In genomic region chr4:89361316-89361715, GRCm38 (mm10) we compare ENCODE assay signal across 37 mouse cellular contexts. TPM values are rescaled to one million over a fixed set of nuclear protein-coding genes. Genes with fewer than 3 reads are reported as not detected.
"Had no signal": no experiment of that assay in that cellular context is flagged by ENCODE, and none has a peak within 500 bp of the region (broad histone marks: within the 10 kb centered on the region; RNA-seq: fewer than 3 reads in every experiment).

No protein-coding gene starts in this region.

- H3K36me3 ChIP-seq: limb, embryonic 10.5 days; limb, embryonic 12.5 days; limb, embryonic 13.5 days; limb, embryonic 15.5 days; liver, embryonic 12.5 days; liver, embryonic 13.5 days; liver, embryonic 15.5 days; lung, embryonic 15.5 days; midbrain, embryonic 10.5 days; midbrain, embryonic 12.5 days; midbrain, embryonic 13.5 days; midbrain, embryonic 15.5 days; neural tube, embryonic 12.5 days; neural tube, embryonic 13.5 days had no signal

- H3K4me3 ChIP-seq: limb, embryonic 10.5 days; limb, embryonic 12.5 days; limb, embryonic 13.5 days; limb, embryonic 15.5 days; liver, embryonic 12.5 days; liver, embryonic 13.5 days; liver, embryonic 15.5 days; lung, embryonic 15.5 days; megakaryocyte, embryonic 14.5 days; midbrain, embryonic 10.5 days; midbrain, embryonic 12.5 days; midbrain, embryonic 13.5 days; midbrain, embryonic 15.5 days; myocyte; neural tube, embryonic 12.5 days; neural tube, embryonic 13.5 days had no signal

- ATAC-seq: liver, embryonic 12.5 days; liver, postnatal 0 days; lung, postnatal 0 days; midbrain, embryonic 13.5 days; midbrain, embryonic 15.5 days; midbrain, embryonic 16.5 days had no signal

- H3K9me3 ChIP-seq: limb, embryonic 10.5 days; limb, embryonic 12.5 days; limb, embryonic 13.5 days; limb, embryonic 15.5 days; liver, embryonic 12.5 days; liver, embryonic 13.5 days; liver, embryonic 15.5 days; lung, embryonic 15.5 days; megakaryocyte, embryonic 14.5 days; midbrain, embryonic 10.5 days; midbrain, embryonic 12.5 days; midbrain, embryonic 13.5 days; midbrain, embryonic 15.5 days; neural tube, embryonic 12.5 days; neural tube, embryonic 13.5 days had no signal

- H3K4me2 ChIP-seq: limb, embryonic 12.5 days; limb, embryonic 13.5 days; limb, embryonic 15.5 days; liver, embryonic 11.5 days; liver, embryonic 12.5 days; liver, embryonic 13.5 days; liver, embryonic 15.5 days; lung, embryonic 14.5 days; lung, embryonic 15.5 days; midbrain, embryonic 11.5 days; midbrain, embryonic 12.5 days; midbrain, embryonic 13.5 days; midbrain, embryonic 15.5 days; neural tube, embryonic 12.5 days; neural tube, embryonic 13.5 days had no signal

- DNase-seq: left cerebral cortex, postnatal 4 days; liver; liver, embryonic 13.5 days; liver, postnatal 0 days; lung, adult 18-20 months; lung, adult 2 months; lung, embryonic 14.5 days; lung, postnatal 10 days; lung, postnatal 14 days; lung, postnatal 36 days; lung, postnatal 4 days; midbrain, embryonic 14.5 days had no signal

- H3K9ac ChIP-seq: limb, embryonic 12.5 days; limb, embryonic 13.5 days; limb, embryonic 15.5 days; liver, embryonic 12.5 days; liver, embryonic 13.5 days; liver, embryonic 14.5 days; liver, embryonic 15.5 days; liver, postnatal 0 days; lung, embryonic 14.5 days; lung, embryonic 15.5 days; midbrain, embryonic 12.5 days; midbrain, embryonic 13.5 days; midbrain, embryonic 15.5 days; neural tube, embryonic 12.5 days; neural tube, embryonic 13.5 days had no signal

- H3K27me3 ChIP-seq: limb, embryonic 15.5 days; lung, embryonic 15.5 days; midbrain, embryonic 12.5 days; midbrain, embryonic 13.5 days; midbrain, embryonic 15.5 days; neural tube, embryonic 12.5 days; neural tube, embryonic 13.5 days had no signal

- H3K4me1 ChIP-seq: limb, embryonic 10.5 days; limb, embryonic 12.5 days; limb, embryonic 13.5 days; limb, embryonic 15.5 days; liver, embryonic 12.5 days; liver, embryonic 15.5 days; midbrain, embryonic 12.5 days; midbrain, embryonic 13.5 days; midbrain, embryonic 15.5 days; neural tube, embryonic 12.5 days; neural tube, embryonic 13.5 days had no signal

- H3K27ac ChIP-seq: limb, embryonic 10.5 days; limb, embryonic 12.5 days; limb, embryonic 13.5 days; limb, embryonic 15.5 days; liver, embryonic 12.5 days; liver, embryonic 13.5 days; liver, embryonic 14.5 days; liver, embryonic 15.5 days; lung, embryonic 15.5 days; macrophage; midbrain, embryonic 10.5 days; midbrain, embryonic 12.5 days; midbrain, embryonic 13.5 days; midbrain, embryonic 15.5 days; neural tube, embryonic 12.5 days; neural tube, embryonic 13.5 days had no signal

RNA-seq across cellular contexts. Expression of gene Cdkn2b, which starts 50.5 kb away (rescaled TPM):
- total RNA-seq: megakaryocyte progenitor cell, adult 5-6 weeks; megakaryocyte, adult 5-6 weeks; megakaryocyte-erythroid progenitor cell, adult 5-6 weeks; monocyte, adult 5-6 weeks had no signal
- polyA plus RNA-seq: liver, embryonic 15.5 days; liver, postnatal 0 days; midbrain, embryonic 11.5 days; myocyte had no signal
